8 mouse cellular contexts compared by ENCODE assay signal in the genomic region with DNA sequence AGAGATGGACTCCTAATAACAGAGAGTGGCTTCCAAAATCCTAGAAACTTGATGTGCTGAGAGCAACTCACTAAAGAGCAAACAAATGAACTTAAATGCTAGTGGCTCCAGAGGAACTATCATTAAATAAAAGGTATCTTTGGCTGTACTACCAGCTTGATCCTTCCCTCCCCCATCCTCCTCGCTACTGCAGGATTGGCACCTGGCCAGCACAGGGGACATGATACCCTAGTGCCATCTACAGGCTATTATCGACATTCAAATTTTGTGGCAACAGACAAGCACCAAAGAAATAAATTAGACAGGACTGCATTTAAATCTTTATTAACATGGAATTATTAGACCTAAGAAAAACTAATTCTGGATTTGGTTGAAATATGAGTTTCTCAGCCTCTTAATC. TPM values are rescaled to one million over a fixed set of nuclear protein-coding genes. Genes with fewer than 3 reads are reported as not detected.
A peak's percentile ranks its signal among the peaks of the same experiment; 100 is the strongest.
DNase-seq lines count a peak whose midpoint lies in the region; ATAC-seq and TF ChIP-seq lines count a peak whose summit lies in the region.

No protein-coding gene starts in this region.

- no peaks in the 10 kb centered on the region for H3K9me3 ChIP-seq in E14TG2a.4 (ENCODE audit: low read length)
- H3K9me3 ChIP-seq in embryonic facial prominence, embryonic 13.5 days = no peaks in the 10 kb centered on the region
- H3K9me3 ChIP-seq in heart, embryonic 10.5 days = no peaks in the 10 kb centered on the region

- no peak for ATAC-seq in embryonic facial prominence, embryonic 13.5 days (ENCODE audit: insufficient number of reproducible peaks, insufficient read depth, low FRiP score, low TSS enrichment, low read depth)

- H3K27ac ChIP-seq in embryonic facial prominence, embryonic 13.5 days = no peak overlapping the region
- no peak overlapping the region for H3K27ac ChIP-seq in heart, embryonic 10.5 days
- peak overlapping the region; percentile 97 for H3K27ac ChIP-seq in layer of hippocampus, adult 2 months
- no peak overlapping the region for H3K27ac ChIP-seq in thymus, adult 2 months (ENCODE audit: control insufficient read depth, insufficient read depth, low read length)

- DNase-seq in adrenal gland, postnatal 10 days = peak; percentile 73
- peak; percentile 75 for DNase-seq in heart, embryonic 10.5 days (ENCODE audit: low spot score)
- DNase-seq in layer of hippocampus, adult 2 months (ENCODE audit: low spot score in 2 of 2) = peak; percentile 78 to 88
- DNase-seq in lung, postnatal 10 days = peak; percentile 54
- peak; percentile 88 to 89 for DNase-seq in right cerebral cortex, postnatal 10 days (ENCODE audit: low spot score in 2 of 2)
- DNase-seq in thymus, adult 2 months = no peak

- TF ChIP-seq CTCF in E14TG2a.4 (conservative IDR thresholded peaks at IDR 0.05; ENCODE audit: low read length) = peak; percentile 14; the same call in 1 of the 2 replicates
- peak; percentile 95 for TF ChIP-seq CTCF in layer of hippocampus, adult 2 months (conservative IDR thresholded peaks at IDR 0.05)
- no peak for TF ChIP-seq CTCF in thymus, adult 2 months (IDR thresholded peaks at IDR 0.05; ENCODE audit: borderline replicate concordance, control insufficient read depth, extremely low read depth, insufficient read depth, low read length, poor library complexity)

- WGBS in embryonic facial prominence, embryonic 13.5 days = 2% methylated on average over 2 of the region's 2 CpGs
- WGBS in heart, embryonic 10.5 days = 5% methylated on average over 2 of the region's 2 CpGs
- WGBS in thymus, adult 2 months = 3% methylated on average over 2 of the region's 2 CpGs

- H3K36me3 ChIP-seq in E14TG2a.4 (ENCODE audit: insufficient read depth, low read length) = no peaks in the 10 kb centered on the region
- peaks cover 4% of the 10 kb centered on the region; the same call in 1 of the 2 replicates for H3K36me3 ChIP-seq in embryonic facial prominence, embryonic 13.5 days
- H3K36me3 ChIP-seq in heart, embryonic 10.5 days = no peaks in the 10 kb centered on the region
- H3K36me3 ChIP-seq in thymus, adult 2 months (ENCODE audit: control insufficient read depth, insufficient read depth, low read length) = no peaks in the 10 kb centered on the region

- peak overlapping the region; percentile 28; the same call in 1 of the 2 replicates for H3K4me2 ChIP-seq in embryonic facial prominence, embryonic 13.5 days

- peaks cover 26% of the 10 kb centered on the region for H3K27me3 ChIP-seq in E14TG2a.4 (ENCODE audit: insufficient read depth, low read length)
- no peaks in the 10 kb centered on the region for H3K27me3 ChIP-seq in embryonic facial prominence, embryonic 13.5 days
- H3K27me3 ChIP-seq in heart, embryonic 10.5 days (ENCODE audit: insufficient read depth, poor library complexity, severe bottlenecking) = peaks cover 3% of the 10 kb centered on the region; the same call in 1 of the 2 replicates
- H3K27me3 ChIP-seq in thymus, adult 2 months (ENCODE audit: control insufficient read depth, insufficient read depth, low read length) = no peaks in the 10 kb centered on the region

- no peak for TF ChIP-seq POLR2A in thymus, adult 2 months (IDR thresholded peaks at IDR 0.05; ENCODE audit: control insufficient read depth, extremely low read depth, insufficient read depth, low read length, poor library complexity)

- H3K4me3 ChIP-seq in E14TG2a.4 (replicated peaks; ENCODE audit: low read length) = no peak overlapping the region
- no peak overlapping the region; the same call in 1 of the 2 replicates for H3K4me3 ChIP-seq in embryonic facial prominence, embryonic 13.5 days
- H3K4me3 ChIP-seq in heart, embryonic 10.5 days = no peak overlapping the region
- peak overlapping the region; percentile 77 for H3K4me3 ChIP-seq in layer of hippocampus, adult 2 months
- H3K4me3 ChIP-seq in thymus, adult 2 months (ENCODE audit: control insufficient read depth, insufficient read depth, low read length) = no peak overlapping the region

- no peak overlapping the region for H3K9ac ChIP-seq in embryonic facial prominence, embryonic 13.5 days

- H3K4me1 ChIP-seq in E14TG2a.4 (replicated peaks; ENCODE audit: low read depth, low read length) = no peaks in the 10 kb centered on the region
- peaks cover 6% of the 10 kb centered on the region; the same call in 1 of the 2 replicates for H3K4me1 ChIP-seq in embryonic facial prominence, embryonic 13.5 days
- no peaks in the 10 kb centered on the region; the same call in 1 of the 2 replicates for H3K4me1 ChIP-seq in heart, embryonic 10.5 days
- no peaks in the 10 kb centered on the region for H3K4me1 ChIP-seq in thymus, adult 2 months (replicated peaks; ENCODE audit: control insufficient read depth, insufficient read depth, low read length)

RNA-seq across cellular contexts. Expression of a gene that starts 6.0 kb away (rescaled TPM):
- total RNA-seq in adrenal gland, postnatal 10 days (2021) = 1 to 10 TPM; 2.9 to 5.4 TPM
- polyA plus RNA-seq in embryonic facial prominence, embryonic 13.5 days (2015; fragmentation: Nextera tagmentation; extraction: Ambion mirVana) = 59.7 and 60.7 TPM in 2 replicates
- 2.1 and 3.4 TPM in 2 replicates for polyA plus RNA-seq in heart, embryonic 10.5 days (2016; fragmentation: Nextera tagmentation; extraction: Ambion mirVana)
- 100 to 1,000 TPM; 175 to 180 TPM for total RNA-seq in layer of hippocampus, adult 2 months (2021)
- polyA plus RNA-seq in thymus, adult 2 months (2012; rRNA removed) = 0.18 TPM in 1 of 2 replicates, not detected in the other

Comparison
In these comparisons a context has a peak if more than half of its experiments do, and no peak if none do; other contexts are left out.
1. RNA of a gene that starts 6.0 kb away (polyA plus RNA-seq): 59.7 to 60.7 TPM in embryonic facial prominence, embryonic 13.5 days; 2.1 to 3.4 TPM in heart, embryonic 10.5 days and 0.18 TPM in thymus, adult 2 months; every median in the first group is over 10 times any median in the second.